Mouse (Mus musculus) neural tube, embryonic 12.5 days (tissue): Measurements from ENCODE around the gene Ogdh. TPM values are rescaled to one million over a fixed set of nuclear protein-coding genes. Genes with fewer than 3 reads are reported as not detected.

Experiments
- ATAC-seq: fragments of 200-750 bp; cut with Nextera tagmentation; 2 replicates; pipeline ENCODE4 v1.8.0; 2017; ENCODE audit warnings: low read depth, mild to moderate bottlenecking, moderate TSS enrichment, moderate library complexity; ENCODE audit not compliant: low FRiP score
- H3K27ac ChIP-seq: fragments of 300-500 bp; sonication (generic); 2 replicates; pipeline ENCODE4 v1.5.1; 2016
- H3K27me3 ChIP-seq: fragments of 300-500 bp; sonication (generic); replicated peaks from 2 replicates; pipeline ENCODE4 v1.6.1; 2016; ENCODE audit warnings: mild to moderate bottlenecking
- H3K36me3 ChIP-seq: fragments of 300-500 bp; sonication (generic); 2 replicates; pipeline ENCODE4 v1.6.1; 2016; ENCODE audit warnings: mild to moderate bottlenecking
- H3K4me1 ChIP-seq: fragments of 300-500 bp; sonication (generic); 2 replicates; pipeline ENCODE4 v1.6.1; 2016
- H3K4me2 ChIP-seq: fragments of 300-500 bp; sonication (generic); replicated peaks from 2 replicates; pipeline ENCODE4 v1.6.1; 2016; ENCODE audit warnings: mild to moderate bottlenecking
- H3K4me3 ChIP-seq: fragments of 300-500 bp; sonication (generic); 2 replicates; pipeline ENCODE4 v1.5.1; 2016
- H3K9ac ChIP-seq: fragments of 300-500 bp; sonication (generic); 2 replicates; pipeline ENCODE4 v1.6.1; 2016; ENCODE audit warnings: mild to moderate bottlenecking
- H3K9me3 ChIP-seq: fragments of 300-500 bp; sonication (generic); 2 replicates; pipeline ENCODE4 v1.6.1; 2016; ENCODE audit warnings: mild to moderate bottlenecking
- WGBS: fragments of 180-500 bp; shearing (Covaris S2); methylation state at CpG from one replicate; pipeline ENCODE4 v1.1.7; 2016; 5-methylcytosine and 5-hydroxymethylcytosine counted together
- polyA plus RNA-seq: library from polyadenylated mRNA; unstranded; fragments of >200 nt; fragmentation: Nextera tagmentation; extraction: Ambion mirVana; gene quantifications from 2 replicates; pipeline ENCODE4 v1.2.1, GENCODE M21; 2016

Ogdh gene
- polyA plus RNA-seq, 1 experiment from 2014 or later, result 103 TPM

- Histone ChIP-seq H3K9me3 (no peaks in the 10 kb centered on the region), H3K4me1 (peaks cover 17% of the 10 kb centered on the region), H3K4me2 (peak within 1 kb of the TSS; percentile 90), H3K9ac (peak within 1 kb of the TSS; percentile 95), H3K36me3 (peaks cover 24% of the 10 kb centered on the region), H3K4me3 (peak within 1 kb of the TSS; percentile 96), H3K27ac (0 out of 2 replicates have a peak within 1 kb of the TSS, but pooled peaks have one; percentile 42), H3K27me3 (no peaks in the 10 kb centered on the region)
- ATAC-seq, result peak; percentile 96
- under 1% methylated on average over 39 of the region's 39 CpGs for WGBS
Observed at GRCm38 (mm10) chr11:6274387-6275093, 16.9 kb upstream of the Ogdh start, which contains the start of gene Tmed4. Gene Tmed4 (minus strand): TSS chr11:6274870.

GRCm38 (mm10) chr11:6275094-6275484, 16.3 kb upstream of the Ogdh start:
- ATAC-seq, result peak; percentile 38
- 26% methylated on average over 7 of the region's 7 CpGs for WGBS

GRCm38 (mm10) chr11:6276466-6276865, 15.0 kb upstream of the Ogdh start:
- Histone ChIP-seq H3K4me3 (no peak overlapping the region), H3K4me2 (no peak overlapping the region), H3K27ac (no peak overlapping the region), H3K9ac (no peak overlapping the region), H3K36me3 (peaks cover 10% of the 10 kb centered on the region), H3K27me3 (no peaks in the 10 kb centered on the region), H3K4me1 (peaks cover 17% of the 10 kb centered on the region), H3K9me3 (no peaks in the 10 kb centered on the region)
- WGBS, result 83% methylated on average over 3 of the region's 3 CpGs
- no peak for ATAC-seq

More at GRCm38 (mm10) chr11:6275094-6275484, 16.3 kb upstream of the Ogdh start:
- H3K4me1 ChIP-seq, result peaks cover 17% of the 10 kb centered on the region
- H3K9me3 ChIP-seq, result no peaks in the 10 kb centered on the region
- H3K9ac ChIP-seq, result 0 out of 2 replicates have a peak overlapping the region, but pooled peaks have one; percentile 38
- peaks cover 22% of the 10 kb centered on the region for H3K36me3 ChIP-seq
- peak overlapping the region; percentile 90 for H3K4me2 ChIP-seq
- 0 out of 2 replicates have a peak overlapping the region, but pooled peaks have one; percentile 42 for H3K27ac ChIP-seq
- H3K27me3 ChIP-seq, result no peaks in the 10 kb centered on the region
- H3K4me3 ChIP-seq, result peak overlapping the region; percentile 96

DNA sequence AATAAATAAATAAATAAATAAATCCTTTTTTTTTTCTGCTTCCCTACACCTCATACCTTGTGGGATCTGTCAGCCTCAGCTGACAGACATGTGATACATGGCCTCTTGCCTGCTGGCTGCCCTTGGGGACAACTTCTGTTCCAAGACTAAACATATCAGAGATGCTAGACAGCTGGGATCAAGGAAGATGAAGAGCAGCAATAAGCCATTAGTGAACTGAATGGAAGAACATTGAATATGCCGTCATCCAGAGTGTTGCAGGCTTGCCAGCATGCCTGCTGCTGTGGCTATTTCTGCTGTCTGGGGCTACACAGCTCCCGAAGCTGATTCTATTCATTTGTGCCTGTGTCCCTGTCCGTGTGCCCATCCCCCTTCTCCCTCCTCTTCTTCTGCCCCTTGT, 8.5 kb upstream of the Ogdh start:
- Histone ChIP-seq H3K27me3 (no peaks in the 10 kb centered on the region), H3K9me3 (no peaks in the 10 kb centered on the region), H3K9ac (no peak overlapping the region), H3K4me2 (no peak overlapping the region), H3K27ac (no peak overlapping the region), H3K4me1 (no peaks in the 10 kb centered on the region), H3K4me3 (no peak overlapping the region), H3K36me3 (no peaks in the 10 kb centered on the region)
- 80% methylated on average over 3 of the region's 3 CpGs for whole genome bisulfite sequencing
- no peak for ATAC-seq

- H3K27ac ChIP-seq, result no peak overlapping the region
- H3K9ac ChIP-seq, result no peak overlapping the region
- H3K4me1 ChIP-seq, result 0 out of 2 replicates have a peak, but pooled peaks cover 7% of the 10 kb centered on the region
- ATAC-seq, result no peak
- H3K9me3 ChIP-seq, result no peaks in the 10 kb centered on the region
- no peaks in the 10 kb centered on the region for H3K36me3 ChIP-seq
- H3K4me2 ChIP-seq, result no peak overlapping the region
- no peak overlapping the region for H3K4me3 ChIP-seq
- H3K27me3 ChIP-seq, result no peaks in the 10 kb centered on the region
- 91% methylated on average over 3 of the region's 3 CpGs for WGBS
Observed at GRCm38 (mm10) chr11:6290138-6290537, 1.3 kb upstream of the Ogdh start.

DNA sequence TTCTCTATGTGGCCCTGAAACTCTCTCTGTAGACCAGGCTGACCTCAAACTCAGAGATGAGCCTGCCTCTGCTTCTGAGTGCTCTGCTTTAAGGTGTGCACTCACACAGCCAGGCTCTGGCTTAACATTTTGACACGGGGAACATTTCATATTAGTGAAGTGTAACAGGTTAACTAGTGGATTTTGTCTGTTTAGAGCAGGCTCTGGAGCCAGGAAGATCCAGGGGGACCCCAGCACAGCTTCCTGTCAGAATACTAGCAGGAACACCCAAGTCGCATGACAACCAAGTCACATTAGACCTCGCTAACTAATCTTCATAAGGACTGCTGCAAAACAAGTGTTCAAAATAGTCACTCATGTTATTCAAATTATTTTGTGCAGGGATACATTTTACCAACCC, 550 bp upstream of the Ogdh start:
- Histone ChIP-seq H3K27ac (no peak overlapping the region), H3K4me1 (0 out of 2 replicates have a peak, but pooled peaks cover 7% of the 10 kb centered on the region), H3K4me2 (peak overlapping the region; percentile 75), H3K9ac (no peak overlapping the region; the same call in 1 of the 2 replicates), H3K4me3 (peak overlapping the region; percentile 73), H3K9me3 (no peaks in the 10 kb centered on the region), H3K27me3 (no peaks in the 10 kb centered on the region), H3K36me3 (no peaks in the 10 kb centered on the region)
- ATAC-seq, result no peak
- 28% methylated on average over 3 of the region's 3 CpGs for WGBS

DNA sequence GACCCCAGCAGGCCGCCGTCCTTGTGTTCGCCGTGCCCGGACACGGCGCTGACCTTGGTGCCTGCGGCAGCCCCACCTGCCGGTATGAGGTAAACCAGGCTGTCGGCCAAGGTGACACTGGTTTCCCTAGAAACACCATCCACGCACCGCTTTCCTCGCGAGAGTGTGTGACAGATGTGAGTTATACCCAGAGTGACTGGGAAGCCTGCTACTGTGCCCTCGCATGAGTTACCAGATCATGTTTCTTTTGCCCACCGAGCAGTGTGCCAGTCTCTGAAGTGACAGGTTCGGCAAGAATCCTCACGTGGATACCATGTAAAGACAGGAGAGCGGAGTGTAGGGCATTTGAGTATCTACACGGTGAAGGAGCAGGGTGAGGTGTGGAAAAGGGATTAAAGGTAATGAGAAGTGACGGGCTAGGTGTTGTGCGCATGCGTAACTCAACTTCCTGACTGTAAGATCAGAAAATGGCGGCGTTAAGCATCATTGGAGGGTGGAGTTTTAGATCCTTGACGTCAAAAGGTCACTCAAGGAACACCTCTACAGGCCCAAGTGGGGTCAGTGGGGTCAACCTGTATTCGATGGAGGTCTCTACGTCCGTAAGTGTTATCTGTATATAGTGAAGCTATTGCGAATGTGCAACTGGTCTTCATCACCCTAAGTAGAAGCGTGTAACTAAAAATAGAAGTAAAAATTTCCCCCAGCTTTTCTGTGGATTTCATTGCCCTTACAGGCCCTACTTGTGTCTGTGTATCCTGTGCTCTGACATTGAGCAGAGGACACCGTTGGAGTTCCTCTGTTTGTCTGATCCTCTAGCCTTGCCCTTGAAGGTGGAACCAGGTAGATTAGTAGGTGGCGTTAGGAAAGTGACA, 919 bp downstream of the Ogdh start:
- WGBS, result 18% methylated on average over 33 of the region's 33 CpGs
- Histone ChIP-seq H3K9ac (peak overlapping the region; percentile 67), H3K4me1 (0 out of 2 replicates have a peak, but pooled peaks cover 7% of the 10 kb centered on the region), H3K36me3 (peaks cover 5% of the 10 kb centered on the region), H3K9me3 (no peaks in the 10 kb centered on the region), H3K4me3 (peak overlapping the region; percentile 73), H3K4me2 (peak overlapping the region; percentile 75), H3K27me3 (no peaks in the 10 kb centered on the region), H3K27ac (peak overlapping the region; percentile 26; the same call in 1 of the 2 replicates)
- ATAC-seq, result peak; percentile 70

DNA sequence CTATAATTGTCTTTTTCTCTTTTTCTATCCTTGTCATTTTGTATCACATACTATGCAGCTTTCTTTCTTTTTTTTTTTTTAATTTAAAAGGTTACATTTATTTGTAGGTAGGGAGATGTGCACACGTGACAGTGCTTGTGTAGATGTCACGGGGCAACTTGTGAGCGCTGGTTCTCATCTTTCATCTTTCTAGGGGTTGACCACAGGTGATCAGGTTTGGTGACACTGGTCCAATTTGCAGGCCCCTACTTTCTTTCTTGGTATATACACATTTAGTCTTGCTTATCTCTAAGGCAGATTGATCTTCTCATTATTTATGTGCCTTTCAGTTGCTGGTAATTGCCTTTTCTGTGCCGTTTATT, 1.5 kb downstream of the Ogdh start:
- ATAC-seq, result no peak
- no peak overlapping the region for H3K9ac ChIP-seq
- no peaks in the 10 kb centered on the region for H3K27me3 ChIP-seq
- no peaks in the 10 kb centered on the region for H3K9me3 ChIP-seq
- peaks cover 11% of the 10 kb centered on the region for H3K36me3 ChIP-seq
- peak overlapping the region; percentile 75 for H3K4me2 ChIP-seq
- 0 out of 2 replicates have a peak, but pooled peaks cover 7% of the 10 kb centered on the region for H3K4me1 ChIP-seq
- no peak overlapping the region for H3K4me3 ChIP-seq
- 94% methylated on average over 4 of the region's 4 CpGs for WGBS
- H3K27ac ChIP-seq, result no peak overlapping the region

- peaks cover 16% of the 10 kb centered on the region for H3K36me3 ChIP-seq
- ATAC-seq, result no peak
- no peaks in the 10 kb centered on the region for H3K9me3 ChIP-seq
- H3K9ac ChIP-seq, result no peak overlapping the region
- 97% methylated on average over 2 of the region's 2 CpGs for WGBS
- no peak overlapping the region for H3K27ac ChIP-seq
- H3K4me3 ChIP-seq, result no peak overlapping the region
- 0 out of 2 replicates have a peak, but pooled peaks cover 7% of the 10 kb centered on the region for H3K4me1 ChIP-seq
- no peak overlapping the region for H3K4me2 ChIP-seq
- no peaks in the 10 kb centered on the region for H3K27me3 ChIP-seq
Observed at GRCm38 (mm10) chr11:6293601-6294000, 2.2 kb downstream of the Ogdh start.

GRCm38 (mm10) chr11:6294632-6295031, 3.2 kb downstream of the Ogdh start:
- Histone ChIP-seq H3K9ac (no peak overlapping the region), H3K4me3 (no peak overlapping the region), H3K36me3 (peaks cover 25% of the 10 kb centered on the region), H3K9me3 (no peaks in the 10 kb centered on the region), H3K4me1 (0 out of 2 replicates have a peak, but pooled peaks cover 7% of the 10 kb centered on the region), H3K27me3 (no peaks in the 10 kb centered on the region), H3K27ac (no peak overlapping the region), H3K4me2 (no peak overlapping the region)
- no peak for ATAC-seq
- WGBS, result 95% methylated on average over 4 of the region's 4 CpGs

- no peaks in the 10 kb centered on the region for H3K9me3 ChIP-seq
- no peak overlapping the region for H3K4me2 ChIP-seq
- H3K36me3 ChIP-seq, result peaks cover 33% of the 10 kb centered on the region
- no peak overlapping the region for H3K27ac ChIP-seq
- no peak for ATAC-seq
- no peak overlapping the region for H3K9ac ChIP-seq
- H3K4me3 ChIP-seq, result no peak overlapping the region
- H3K27me3 ChIP-seq, result no peaks in the 10 kb centered on the region
- 0 out of 2 replicates have a peak, but pooled peaks cover 7% of the 10 kb centered on the region for H3K4me1 ChIP-seq
Observed at GRCm38 (mm10) chr11:6296077-6296476, 4.6 kb downstream of the Ogdh start.

DNA sequence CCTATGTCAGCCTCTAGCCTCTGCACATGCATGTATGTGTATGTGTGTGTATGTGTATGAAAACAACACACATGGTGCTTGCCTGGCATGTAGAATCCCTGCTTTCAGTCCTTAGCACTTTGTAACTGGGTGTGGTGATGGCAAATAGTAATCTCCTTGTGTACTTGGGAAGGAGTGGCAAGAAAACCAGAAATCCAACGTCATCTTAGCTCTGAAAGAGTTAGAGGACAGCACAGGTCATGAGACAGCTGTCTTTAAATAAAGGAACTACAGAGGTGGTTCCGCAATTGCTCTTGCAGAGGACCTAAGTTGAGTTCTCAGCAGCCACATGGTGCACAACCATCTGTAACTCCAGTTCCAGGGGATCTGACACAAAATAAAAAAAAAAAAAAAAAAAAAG, 8.0 kb downstream of the Ogdh start:
- H3K4me2 ChIP-seq, result no peak overlapping the region
- no peaks in the 10 kb centered on the region for H3K9me3 ChIP-seq
- no peak overlapping the region for H3K27ac ChIP-seq
- no peaks in the 10 kb centered on the region for H3K27me3 ChIP-seq
- no peak for ATAC-seq
- H3K9ac ChIP-seq, result no peak overlapping the region
- peaks cover 41% of the 10 kb centered on the region for H3K36me3 ChIP-seq
- no peak overlapping the region for H3K4me3 ChIP-seq
- WGBS, result 98% methylated on average over 2 of the region's 2 CpGs
- H3K4me1 ChIP-seq, result no peaks in the 10 kb centered on the region
